Mouse (Mus musculus): Measurements from ENCODE around the gene Ift122.

DNA sequence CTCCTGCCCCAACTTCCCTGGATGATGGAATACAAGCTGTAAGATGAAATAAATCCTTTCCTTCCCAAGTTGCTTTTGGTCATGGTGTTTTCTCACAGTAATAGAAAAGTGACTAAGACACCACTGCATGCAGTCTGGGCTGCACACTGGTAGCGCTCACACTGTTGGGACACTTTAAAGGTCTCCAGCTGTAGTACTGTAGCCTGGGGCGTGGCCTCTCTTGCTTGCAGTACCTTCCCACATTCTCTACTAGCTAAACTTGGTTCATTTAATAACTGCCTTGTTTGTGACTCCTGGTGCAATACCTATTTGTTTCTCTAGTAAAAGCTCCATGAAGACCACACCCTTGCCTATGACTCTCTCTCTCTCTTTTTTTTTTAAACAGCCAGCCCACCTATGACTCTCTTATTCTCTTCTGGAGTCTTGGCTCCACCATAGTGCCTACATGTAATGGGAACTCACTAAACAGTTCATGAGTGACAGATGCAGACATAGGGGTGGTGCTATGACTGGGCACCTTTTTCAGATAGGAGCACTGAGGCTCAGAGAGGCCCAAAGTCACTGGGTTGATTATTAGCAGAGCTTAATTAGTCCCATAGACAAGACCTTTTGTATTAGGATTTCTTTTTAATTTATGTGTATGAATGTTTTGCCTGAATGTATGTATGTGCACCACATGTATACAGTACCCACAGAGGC lies 21.0 kb upstream of the Ift122 start:
- TF ChIP-seq CTCF (IDR thresholded peaks at IDR 0.05; ENCODE audit: control insufficient read depth, insufficient read depth, low read length) (no peak), POLR2A (IDR thresholded peaks at IDR 0.05; ENCODE audit: borderline replicate concordance, control insufficient read depth, low read depth, low read length) (no peak)
